Mouse (Mus musculus) left cerebral cortex, postnatal 25 days (tissue): Measurements from ENCODE around the gene 1700017N19Rik. TPM values are rescaled to one million over a fixed set of nuclear protein-coding genes. Genes with fewer than 3 reads are reported as not detected.
A peak's percentile ranks its signal among the peaks of the same experiment; 100 is the strongest.
"Not testable (repeated sequence)": the region's sequence is repeated elsewhere in the genome, so short reads cannot be mapped to it uniquely, and the experiment has no call there.

ENCODE experiments used
- DNase-seq, 2 experiments: peaks; one replicate each; pipeline ENCODE4 v3.0.0; 2022; ENCODE audit warnings: low spot score in 2 of 2, mixed read lengths in 1 of 2
- intact Hi-C: fragments of 180-260 bp; cut with DNase I; formaldehyde crosslinking; loops from one replicate; pipeline ENCODE4 v1.15.1; 2025
- total RNA-seq, 2 experiments: library from RNA; stranded (reverse); gene quantifications; 2 replicates each; pipeline ENCODE4 v1.2.3; 2021

1700017N19Rik gene
- total RNA-seq: not detected

DNA sequence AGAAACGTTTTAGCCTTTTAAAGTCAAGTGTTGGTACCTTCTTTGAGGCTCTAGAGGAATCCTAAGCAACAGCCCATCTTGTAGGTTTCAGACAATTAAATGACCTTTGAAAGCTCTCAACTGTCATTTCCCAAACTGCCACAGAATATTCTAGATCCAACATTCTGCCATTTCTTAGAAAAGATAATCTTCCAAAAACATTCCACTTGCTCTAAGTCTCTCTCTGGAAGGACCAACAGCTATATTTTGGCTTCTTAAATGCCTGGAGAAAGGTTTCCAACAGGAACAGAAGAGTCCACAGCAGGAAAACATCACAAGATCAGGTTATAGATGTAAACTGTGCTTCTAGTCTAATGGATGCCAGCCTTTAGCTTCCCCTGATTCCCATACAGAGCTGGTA, at the start of gene 1700017N19Rik, which contains the start of gene 4930430F08Rik:
Gene 1700017N19Rik (plus strand): TSS at position 162 of the 400 bp plus-strand sequence.
Gene 4930430F08Rik (minus strand): TSS at position 101 of the 400 bp plus-strand sequence.
- no peak for DNase-seq
- intact Hi-C loops: no loop called here

DNA sequence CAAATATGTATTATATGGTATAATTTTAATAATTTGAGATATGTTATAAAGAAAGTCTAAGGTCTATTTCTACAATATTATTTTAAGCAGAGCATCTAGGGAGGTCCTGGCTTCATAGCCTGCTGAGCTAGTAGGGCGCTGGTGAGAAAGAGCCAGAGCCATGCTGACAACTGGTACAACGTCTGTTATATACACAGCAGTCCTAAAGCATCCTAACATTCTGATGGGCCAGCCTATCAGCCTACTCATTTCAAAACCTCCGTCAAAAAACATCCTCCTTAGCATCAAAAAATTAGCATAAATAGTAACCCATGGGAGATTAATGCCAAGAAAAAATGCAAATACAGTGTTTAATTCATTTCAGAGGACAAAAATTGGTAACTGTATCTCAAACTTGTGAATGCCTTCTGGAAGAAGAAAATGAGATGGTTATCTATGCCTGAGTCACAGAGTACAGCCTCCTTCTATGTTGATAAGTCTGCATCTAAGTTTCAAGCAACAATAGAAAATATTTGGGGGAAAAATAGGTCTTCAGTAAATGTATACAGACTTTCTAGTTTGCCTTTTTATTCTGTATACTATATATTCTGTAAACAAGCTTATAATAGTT, 33.6 kb upstream of the 1700017N19Rik start:
- intact Hi-C loops: no loop called here
- DNase-seq: peak in 1 of 2 experiments; percentile 17

DNA sequence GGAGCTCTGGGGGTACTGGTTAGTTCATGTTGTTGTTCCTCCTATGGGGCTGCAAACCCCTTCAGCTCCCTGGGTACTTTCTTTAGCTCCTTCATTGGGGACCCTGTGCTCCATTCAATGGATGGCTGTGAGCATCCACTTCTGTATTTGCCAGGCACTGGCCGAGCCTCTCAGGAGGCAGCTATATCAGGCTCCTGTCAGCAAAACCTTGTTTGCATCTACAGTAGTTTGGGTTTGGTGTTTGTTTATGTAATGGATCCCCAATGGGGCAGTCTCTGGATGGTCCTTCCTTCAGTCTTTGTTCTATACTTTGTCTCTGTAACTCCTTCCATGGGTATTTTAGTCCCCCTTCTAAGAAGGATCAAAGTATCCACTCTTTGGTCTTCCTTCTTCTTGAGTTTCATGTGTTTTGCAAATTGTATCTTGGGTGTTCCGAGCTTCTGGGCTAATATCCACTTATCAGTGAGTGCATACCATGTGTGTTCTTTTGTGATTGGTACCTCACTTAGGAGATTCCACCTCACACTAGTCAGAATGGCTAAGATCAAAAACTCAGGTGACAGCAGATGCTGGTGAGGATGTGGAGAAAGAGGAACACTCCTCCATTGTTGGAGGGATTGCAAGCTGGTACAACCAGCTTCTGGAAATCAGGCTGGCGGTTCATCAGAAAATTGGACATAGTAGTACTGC, 29.9 kb upstream of the 1700017N19Rik start:
- intact Hi-C loops, DNase-seq: not testable (repeated sequence)

DNA sequence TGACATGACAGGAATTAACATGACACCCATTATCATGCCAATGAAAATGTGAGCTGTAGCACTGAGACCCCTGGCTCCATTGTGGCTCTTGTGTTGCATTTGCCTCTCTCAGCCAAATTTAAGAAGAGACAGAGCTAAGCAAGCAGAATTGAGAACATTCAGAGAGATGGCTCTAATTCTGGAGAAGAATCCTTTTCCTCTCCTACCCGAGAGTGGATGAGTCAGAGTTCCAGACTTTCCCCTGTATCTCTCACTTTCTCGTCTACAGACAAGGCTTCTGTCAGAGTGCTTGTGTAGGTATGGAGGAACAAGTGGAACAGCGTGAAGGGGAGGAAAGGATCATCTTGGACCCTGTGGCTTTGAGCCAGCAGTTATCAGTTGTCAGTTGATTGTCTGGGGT, 26.2 kb upstream of the 1700017N19Rik start:
- DNase-seq: peak in 1 of 2 experiments; percentile 46
- intact Hi-C loops: no loop called here

DNA sequence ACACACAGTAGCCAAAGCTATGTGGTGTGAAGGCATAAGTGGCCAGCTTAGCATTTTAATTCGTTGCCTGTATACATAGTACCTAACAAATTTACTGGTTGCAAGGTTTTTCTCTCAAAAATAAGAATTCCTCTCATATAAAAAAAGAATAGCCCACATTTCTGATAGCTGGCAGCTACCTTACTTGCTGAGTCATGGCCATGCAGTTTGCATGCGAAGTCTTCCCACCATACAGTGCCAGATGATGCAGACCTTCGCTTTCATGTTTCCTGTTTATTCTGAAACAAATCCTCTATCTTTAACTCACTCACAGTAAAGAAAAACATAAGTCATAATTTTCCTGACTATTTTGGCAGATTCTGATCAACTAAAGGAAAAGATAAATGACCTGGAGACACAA, 18.6 kb upstream of the 1700017N19Rik start:
- intact Hi-C loops: no loop called here
- peak in 1 of 2 experiments; percentile 52 for DNase-seq

DNA sequence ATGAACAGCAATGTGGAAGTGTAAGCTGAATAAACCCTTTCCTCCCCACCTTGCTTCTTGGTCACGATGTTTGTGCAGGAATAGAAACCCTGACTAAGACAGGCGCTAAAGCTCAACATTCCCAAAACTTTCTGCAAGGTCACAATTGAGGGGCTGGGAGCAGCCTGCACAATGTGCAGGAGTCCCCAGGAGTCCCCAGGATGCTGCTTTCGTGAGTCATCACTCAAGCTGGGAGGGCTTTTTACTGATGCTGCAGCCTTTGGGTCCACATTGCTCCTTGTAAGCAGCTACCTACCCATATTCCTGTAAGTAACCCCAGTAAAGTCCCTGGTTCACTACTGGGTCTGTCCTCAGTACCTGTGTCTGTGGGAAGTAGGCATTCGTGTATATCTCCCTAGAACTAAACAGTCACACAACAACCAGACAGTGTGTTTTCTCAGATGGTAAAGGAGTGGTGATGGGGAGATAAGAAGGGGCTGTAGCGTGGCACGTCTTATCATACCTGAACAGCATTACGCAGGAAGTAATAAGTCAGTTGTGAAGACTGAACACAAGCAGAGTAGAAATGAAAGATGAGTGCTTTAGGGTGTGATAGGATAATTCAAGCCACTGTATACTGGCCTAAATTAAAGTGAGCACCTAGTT, 15.7 kb upstream of the 1700017N19Rik start:
- no peak for DNase-seq
- intact Hi-C loops: no loop called here

DNA sequence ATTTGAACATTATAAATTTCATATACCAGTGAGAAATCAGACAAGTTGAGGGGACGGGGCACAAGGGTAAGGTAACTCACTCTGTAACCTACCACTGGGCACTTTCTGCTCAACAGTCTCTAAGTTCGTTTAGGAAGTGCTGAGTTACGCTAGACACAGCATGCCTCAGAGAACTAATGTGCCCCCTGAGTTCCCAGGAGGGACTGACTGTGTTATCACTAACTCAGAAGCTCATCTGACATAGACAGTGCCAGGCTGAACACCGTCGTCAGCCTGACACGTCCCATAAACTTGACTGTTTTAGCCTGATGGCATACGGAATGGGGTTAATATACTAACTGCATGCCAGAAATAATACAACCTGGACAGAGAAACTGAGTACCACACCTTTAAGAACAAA, 15.0 kb upstream of the 1700017N19Rik start:
- no peak for DNase-seq
- intact Hi-C loops: no loop called here

DNA sequence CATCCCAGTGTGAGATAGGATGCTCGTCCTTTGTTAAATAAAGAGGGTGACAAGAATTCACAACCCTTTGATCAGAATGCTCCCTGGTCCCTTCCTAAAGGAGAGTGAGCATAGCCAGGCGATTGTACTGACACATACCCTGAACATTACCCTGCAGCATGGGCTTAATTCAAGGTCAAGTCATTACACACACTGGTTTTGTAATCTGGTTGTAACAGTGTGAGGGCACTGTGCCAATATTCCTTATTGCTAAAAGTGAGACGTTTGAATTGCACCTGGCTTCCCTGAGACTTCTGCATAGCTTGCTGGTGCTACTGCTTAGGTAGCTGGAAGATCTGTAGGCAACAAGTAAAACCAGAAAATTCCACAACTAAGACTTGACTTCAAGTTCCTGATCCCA, 6.1 kb upstream of the 1700017N19Rik start:
- intact Hi-C loops: no loop called here

DNA sequence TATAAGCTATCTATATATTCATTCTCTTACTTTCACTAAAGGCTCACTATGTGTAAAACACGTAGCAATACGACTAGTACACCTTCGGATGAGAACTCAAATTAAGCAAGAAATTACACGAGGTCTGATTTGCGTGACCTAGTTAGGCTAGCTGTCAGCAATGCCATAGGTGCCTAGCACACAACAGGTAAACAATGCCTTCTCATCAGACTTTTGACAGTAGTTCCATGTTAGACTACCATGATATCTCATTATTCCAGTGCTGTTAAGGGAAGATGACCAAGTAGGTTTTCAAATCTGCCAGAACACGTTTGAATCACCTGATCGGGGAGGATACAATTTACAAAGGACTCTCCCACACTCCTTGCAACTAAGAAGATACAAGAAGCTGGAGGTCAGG, 1.8 kb upstream of the 1700017N19Rik start:
- DNase-seq: no peak
- intact Hi-C loops: no loop called here

More for the DNA sequence above, 6.1 kb upstream of the 1700017N19Rik start:
- DNase-seq: no peak

DNA sequence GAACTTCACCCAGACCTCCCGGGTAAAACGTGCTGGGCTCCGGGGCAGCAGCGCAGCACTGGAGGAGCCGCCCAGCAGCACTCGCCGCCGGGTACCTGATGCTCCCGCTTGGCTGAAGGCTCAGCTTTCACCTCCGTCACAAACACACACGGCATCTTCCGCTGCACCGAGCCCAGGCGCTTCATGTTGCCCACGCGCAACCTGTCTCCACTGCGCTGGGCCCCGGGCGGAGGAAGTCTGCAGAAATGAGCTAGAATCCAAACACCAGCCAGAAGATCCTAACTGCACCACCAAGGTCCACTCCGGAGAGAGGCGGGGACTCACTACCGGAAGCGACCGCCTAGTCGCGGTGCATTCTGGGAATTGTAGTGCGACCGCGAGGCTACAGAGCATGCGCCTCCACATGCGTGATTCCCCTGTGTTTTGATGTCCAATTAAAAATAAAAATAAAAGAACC, 1.3 kb upstream of the 1700017N19Rik start:
- peak; percentile 91 to 96 for DNase-seq
- intact Hi-C loops: no loop called here

DNA sequence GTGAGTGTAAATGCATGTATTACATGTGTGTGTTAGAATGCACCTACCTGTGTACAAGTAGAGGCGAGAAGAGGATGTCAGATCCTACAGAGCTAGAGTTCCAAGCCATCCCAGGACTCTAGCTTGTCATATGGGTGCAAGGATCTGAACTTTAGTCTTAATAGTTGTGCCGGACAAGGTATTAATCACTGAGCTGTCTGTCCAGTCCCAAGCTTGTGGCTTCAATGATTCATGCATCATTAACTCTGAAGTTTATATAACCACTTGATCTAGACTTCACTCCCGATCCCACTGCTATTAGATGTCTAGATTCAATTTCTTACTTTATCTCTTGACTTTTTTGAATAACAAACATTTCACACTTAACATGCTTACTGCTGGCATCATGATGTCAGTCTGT, 8.1 kb downstream of the 1700017N19Rik start:
- intact Hi-C loops: no loop called here

DNA sequence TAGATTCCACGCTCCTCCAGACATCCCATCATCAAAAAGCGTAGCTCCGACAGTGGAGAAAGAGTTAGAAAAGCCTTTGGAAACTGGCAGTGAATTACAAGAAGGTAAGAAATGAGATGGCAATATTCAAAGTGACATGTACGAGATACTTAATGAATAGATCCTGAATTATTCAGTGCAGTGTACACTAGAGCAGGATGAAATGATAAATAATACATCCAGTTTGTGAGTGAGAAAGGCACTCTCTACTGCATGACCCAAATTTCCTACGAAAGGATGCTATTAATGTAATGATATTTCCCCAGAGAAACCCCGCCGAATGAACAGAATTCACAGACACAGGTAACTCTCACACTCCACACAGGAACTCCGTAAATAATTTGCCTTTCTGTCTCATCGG, 13.2 kb downstream of the 1700017N19Rik start:
- intact Hi-C loops: loop anchor here (5.0 kb wide), 1 partner anchor 1844 kb away; no protein-coding TSS in a partner anchor
- DNase-seq: no peak

More for the DNA sequence above, 8.1 kb downstream of the 1700017N19Rik start:
- DNase-seq: no peak

DNA sequence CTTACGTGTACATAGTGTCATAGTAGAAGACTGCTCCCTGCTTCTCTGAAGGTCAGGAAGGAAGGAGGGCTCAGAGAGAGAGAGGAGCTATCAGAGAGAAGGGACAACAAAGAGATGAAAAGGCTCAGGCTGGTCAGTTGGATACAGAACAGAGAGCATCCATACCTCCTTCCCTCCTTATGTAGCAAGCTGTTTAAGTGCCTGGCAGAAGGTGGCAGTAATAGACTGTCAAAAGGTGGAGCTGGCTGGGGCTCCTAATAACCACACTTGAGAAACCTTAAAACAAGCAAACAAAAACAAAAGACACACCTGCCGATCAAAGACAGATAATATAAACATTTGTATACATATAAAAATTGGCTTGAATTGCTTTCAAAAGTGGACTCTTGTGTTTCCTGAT, 14.0 kb downstream of the 1700017N19Rik start:
- DNase-seq: no peak
- intact Hi-C loops: loop anchor here (5.0 kb wide), 1 partner anchor 1843 kb away; no protein-coding TSS in a partner anchor

DNA sequence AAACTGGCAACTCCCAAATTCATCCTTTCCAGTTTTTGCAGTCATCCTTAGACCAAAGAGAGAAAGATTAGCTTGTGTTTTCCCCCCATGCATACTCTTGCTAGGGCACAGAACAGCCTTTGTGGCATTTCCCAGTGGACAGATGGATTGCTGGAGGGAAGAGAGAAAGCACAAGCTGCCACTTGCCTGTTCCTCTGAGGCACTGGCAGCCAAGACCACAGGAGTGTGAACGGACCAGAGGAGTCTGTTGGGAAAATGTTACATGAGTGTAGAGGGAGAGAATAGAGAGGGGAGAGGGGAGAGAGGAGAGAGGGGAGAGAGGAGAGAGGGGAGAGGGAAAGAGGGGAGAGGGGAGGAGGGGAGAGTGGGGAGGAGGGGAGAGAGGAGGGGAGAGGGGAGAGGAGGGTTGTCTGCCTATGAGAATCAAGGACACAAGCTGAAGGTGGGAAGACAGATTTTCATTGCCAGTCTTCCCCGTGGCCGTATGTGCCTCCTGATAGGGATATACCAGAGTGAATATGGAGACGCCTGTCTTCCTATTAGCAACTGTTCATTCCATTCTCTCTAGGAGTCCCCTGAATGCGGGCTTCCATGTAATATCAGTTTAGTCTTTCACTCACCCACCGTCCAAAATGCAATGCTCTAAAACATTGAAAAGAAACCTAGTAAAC, 27.1 kb downstream of the 1700017N19Rik start:
- intact Hi-C loops: no loop called here
- DNase-seq: no peak

DNA sequence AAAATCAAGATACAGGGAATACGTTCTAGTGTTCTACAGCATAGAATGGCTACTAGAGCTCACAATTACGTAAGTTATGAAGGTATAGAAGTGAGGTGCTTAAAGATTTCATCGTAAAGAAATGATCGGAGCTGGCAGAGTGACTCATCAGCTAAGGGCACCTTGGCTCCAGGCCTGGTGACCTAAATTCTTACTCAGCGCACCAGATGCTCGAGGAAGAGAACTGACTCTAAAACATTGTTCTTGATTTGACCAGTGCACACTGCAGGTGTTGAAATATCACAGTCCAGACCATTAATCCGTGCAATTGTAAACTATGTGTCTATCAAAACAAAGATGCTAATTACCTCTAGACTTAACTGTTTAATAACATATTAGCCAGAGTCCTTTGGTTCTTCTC, 29.2 kb downstream of the 1700017N19Rik start:
- DNase-seq: no peak
- intact Hi-C loops: no loop called here

DNA sequence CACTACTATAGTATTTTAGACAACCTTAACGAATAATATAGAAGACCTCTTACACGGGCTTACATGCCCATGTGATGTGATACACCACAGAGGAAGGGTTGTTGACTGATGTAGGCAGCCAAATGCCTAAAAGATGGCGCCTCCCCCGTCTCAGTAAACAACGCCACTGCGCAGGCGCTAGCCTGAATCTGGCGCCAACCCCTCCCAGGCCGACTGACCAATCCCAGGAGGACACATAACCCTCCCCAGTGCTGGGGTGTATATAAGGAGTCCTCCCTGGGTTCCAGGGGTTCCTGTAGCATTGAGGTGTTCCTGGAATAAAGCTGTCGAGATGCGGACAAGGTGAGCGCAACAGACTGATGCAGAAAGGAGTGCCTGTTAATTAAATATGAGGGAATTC, 29.8 kb downstream of the 1700017N19Rik start:
- no peak for DNase-seq
- intact Hi-C loops: no loop called here

DNA sequence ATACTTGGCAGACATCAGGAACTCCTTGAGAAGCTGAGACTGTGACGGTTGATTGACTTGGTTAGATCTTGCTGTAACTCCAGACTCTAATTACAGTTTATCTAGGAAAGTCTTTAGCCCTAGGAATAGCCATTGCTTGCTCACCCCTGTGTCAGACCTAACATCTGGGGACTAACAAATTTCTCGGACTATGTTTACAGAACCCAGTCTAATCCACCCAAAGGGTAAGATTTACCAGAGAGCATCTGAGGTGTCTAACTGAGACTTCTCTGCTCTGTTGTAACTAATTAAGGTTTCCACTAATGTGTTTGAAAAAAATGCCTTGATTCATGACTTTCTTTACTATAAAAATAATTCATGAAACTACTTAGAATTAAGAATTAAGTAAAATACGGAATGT, 32.2 kb downstream of the 1700017N19Rik start:
- intact Hi-C loops: no loop called here
- no peak for DNase-seq

DNA sequence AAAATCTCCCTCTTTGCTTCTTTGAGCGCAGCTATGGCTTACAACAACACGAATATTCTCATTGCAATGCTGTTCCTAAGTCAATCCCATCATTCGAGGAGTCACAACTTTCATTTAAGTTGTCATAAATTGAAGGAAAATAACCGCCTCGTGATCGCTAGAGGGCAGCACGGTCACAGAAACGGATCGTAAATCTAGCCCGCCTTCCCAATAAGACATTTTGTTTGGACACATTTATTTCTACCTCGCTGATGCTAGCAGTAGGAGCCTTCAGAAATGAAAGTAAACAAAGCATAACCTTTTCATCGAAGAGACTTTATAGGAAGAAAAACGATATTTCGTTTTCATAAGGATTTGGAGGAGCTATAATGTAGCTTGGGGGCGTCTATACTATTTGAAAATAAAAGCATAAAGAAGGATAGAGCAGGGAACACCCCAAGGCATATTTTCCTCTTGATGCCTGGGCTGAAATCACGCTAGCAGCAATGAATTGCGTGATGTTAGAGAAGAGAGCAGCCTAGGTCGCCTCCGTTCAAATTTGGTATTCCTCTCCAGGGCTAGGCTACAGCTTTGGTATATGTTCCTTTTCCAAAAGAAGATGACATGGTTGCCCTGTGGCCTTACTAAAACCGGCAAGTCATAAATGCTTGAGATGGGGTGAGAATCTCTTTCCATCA, 39.6 kb downstream of the 1700017N19Rik start:
- DNase-seq: peak; percentile 57 to 74
- intact Hi-C loops: loop anchor here (5.0 kb wide), 2 partner anchors 112 to 1787 kb away; no protein-coding TSS in a partner anchor

DNA sequence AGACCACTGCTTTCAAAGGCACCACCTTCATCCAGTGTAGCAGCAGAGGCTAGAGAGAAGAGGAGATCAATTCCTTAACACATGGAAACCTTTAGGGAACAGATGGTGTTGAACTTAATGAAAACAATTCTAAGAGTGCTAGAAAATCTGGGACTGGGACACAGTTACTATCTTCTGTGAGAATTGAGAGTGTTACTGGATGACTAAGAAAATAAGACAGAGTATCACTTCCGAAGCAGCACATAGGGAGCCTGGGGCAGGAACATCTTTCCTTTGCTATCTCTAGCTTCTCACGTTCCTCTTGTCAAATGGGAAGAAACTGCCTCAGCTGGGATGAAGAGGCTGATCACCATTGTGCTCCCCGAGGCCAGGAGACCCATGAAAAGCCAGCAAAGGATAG, 52.6 kb downstream of the 1700017N19Rik start:
- intact Hi-C loops: no loop called here
- peak in 1 of 2 experiments; percentile 15 for DNase-seq
